Mouse (Mus musculus): ENCODE measurements around the gene Opcml. TPM values are rescaled to one million over a fixed set of nuclear protein-coding genes. Genes with fewer than 3 reads are reported as not detected.

Gene Opcml
- polyA plus RNA-seq, 1 experiment from 2014 or later, result 3.4 TPM

DNA sequence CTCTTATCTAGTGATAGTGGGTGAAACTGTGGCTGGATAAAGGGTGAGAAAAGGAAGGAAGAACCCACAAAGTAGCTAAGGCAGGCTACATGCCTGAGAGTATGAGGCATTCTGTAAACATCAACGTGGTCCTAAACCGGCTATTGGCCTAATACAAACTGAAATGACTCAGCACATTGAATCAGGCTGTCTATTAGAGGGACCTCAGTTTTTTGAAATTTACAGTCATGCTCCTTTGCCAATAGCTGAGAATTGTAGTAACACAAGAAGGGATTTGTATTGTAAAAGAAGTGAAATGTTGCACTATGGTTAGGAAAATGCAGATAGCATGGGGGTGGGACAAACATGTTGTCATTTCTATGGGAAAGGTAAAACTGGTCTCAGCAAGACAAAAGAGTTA lies 10.4 kb downstream of the Opcml start:
- Histone ChIP-seq H3K4me3 (replicated peaks) (no peak overlapping the region), H3K27me3 (replicated peaks) (no peaks in the 10 kb centered on the region), H3K9me3 (no peaks in the 10 kb centered on the region), H3K4me1 (replicated peaks) (no peaks in the 10 kb centered on the region), H3K4me2 (replicated peaks) (no peak overlapping the region), H3K9ac (no peak overlapping the region), H3K36me3 (no peaks in the 10 kb centered on the region), H3K27ac (no peak overlapping the region)
- ATAC-seq, result no peak
- 76% methylated on average over 2 of the region's 2 CpGs for WGBS

DNA sequence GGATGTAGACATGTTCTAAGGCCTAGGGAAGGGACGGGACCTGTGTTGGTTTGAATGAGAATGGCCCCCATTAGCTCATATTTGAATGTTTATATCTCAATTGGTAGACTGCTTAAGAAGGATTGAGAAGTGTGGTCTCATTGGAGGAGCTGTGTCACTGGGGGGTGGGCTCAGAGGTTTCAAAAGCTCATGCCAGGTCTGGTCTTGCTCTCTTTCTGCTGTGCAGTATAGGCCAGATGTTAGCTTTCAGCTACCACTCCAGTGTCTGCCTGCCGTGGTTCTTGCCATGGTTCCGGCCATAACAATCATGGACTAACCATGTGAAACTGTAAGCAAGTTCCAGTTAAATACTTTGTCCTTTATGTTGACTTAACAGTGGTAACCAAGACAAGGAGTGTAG lies 11.2 kb downstream of the Opcml start:
- WGBS, result 80% methylated on average over 3 of the region's 3 CpGs
- no peak overlapping the region for H3K4me3 ChIP-seq (replicated peaks)
- no peaks in the 10 kb centered on the region for H3K27me3 ChIP-seq (replicated peaks)

DNA sequence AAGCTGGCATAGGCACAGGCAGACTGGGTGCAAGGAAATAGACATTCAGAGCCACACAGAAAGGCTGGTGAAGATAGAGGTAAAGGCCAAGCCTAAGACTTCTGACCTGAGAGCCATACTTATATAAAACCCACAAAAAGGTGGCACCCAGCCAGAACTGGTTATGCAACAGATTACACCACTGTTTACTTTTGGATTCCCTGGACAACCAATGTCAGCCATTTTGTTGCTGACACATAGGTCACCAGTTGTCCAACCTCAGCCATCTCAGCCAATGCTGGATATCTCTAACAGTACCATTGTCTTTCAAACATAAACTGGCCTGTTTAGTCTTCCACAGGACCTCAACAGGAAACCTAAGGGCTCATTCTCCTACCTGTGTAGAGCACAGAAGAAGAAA lies 11.8 kb downstream of the Opcml start:
- H3K4me2 ChIP-seq (replicated peaks), result no peak overlapping the region

More for the DNA sequence above, 11.2 kb downstream of the Opcml start:
- Histone ChIP-seq H3K9ac (no peak overlapping the region), H3K36me3 (no peaks in the 10 kb centered on the region), H3K4me1 (replicated peaks) (no peaks in the 10 kb centered on the region), H3K27ac (no peak overlapping the region), H3K9me3 (no peaks in the 10 kb centered on the region), H3K4me2 (replicated peaks) (no peak overlapping the region)
- ATAC-seq, result no peak

DNA sequence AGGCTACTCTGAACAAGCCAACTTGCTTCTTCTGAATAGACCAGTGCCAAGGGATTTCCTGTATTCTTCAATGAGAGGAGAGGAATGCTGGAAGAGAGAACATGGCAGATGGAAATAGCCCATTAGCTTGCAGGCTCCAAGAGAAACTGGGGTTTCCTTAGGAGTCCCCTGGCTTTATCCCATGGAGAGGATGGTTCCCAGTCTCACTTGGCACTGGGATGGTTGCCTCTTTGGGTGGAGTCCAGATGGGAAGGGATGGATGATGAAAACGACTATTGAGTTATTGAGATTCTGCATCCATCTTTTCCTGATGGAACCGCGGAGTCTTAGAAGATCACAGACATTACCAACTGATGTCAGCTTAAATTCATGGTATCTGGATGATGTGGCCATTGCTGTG lies 13.9 kb downstream of the Opcml start:
- no peak overlapping the region for H3K4me3 ChIP-seq (replicated peaks)
- H3K9me3 ChIP-seq, result no peaks in the 10 kb centered on the region
- H3K36me3 ChIP-seq, result no peaks in the 10 kb centered on the region
- 89% methylated on average over 3 of the region's 3 CpGs for WGBS
- H3K4me2 ChIP-seq (replicated peaks), result no peak overlapping the region
- no peak overlapping the region for H3K27ac ChIP-seq
- no peaks in the 10 kb centered on the region for H3K27me3 ChIP-seq (replicated peaks)
- no peak for ATAC-seq
- no peaks in the 10 kb centered on the region for H3K4me1 ChIP-seq (replicated peaks)
- H3K9ac ChIP-seq, result no peak overlapping the region

More for the DNA sequence above, 11.8 kb downstream of the Opcml start:
- H3K9ac ChIP-seq, result no peak overlapping the region
- H3K9me3 ChIP-seq, result no peaks in the 10 kb centered on the region
- no peak for ATAC-seq
- H3K27me3 ChIP-seq (replicated peaks), result no peaks in the 10 kb centered on the region
- no peaks in the 10 kb centered on the region for H3K36me3 ChIP-seq
- no peaks in the 10 kb centered on the region for H3K4me1 ChIP-seq (replicated peaks)
- H3K4me3 ChIP-seq (replicated peaks), result no peak overlapping the region
- H3K27ac ChIP-seq, result no peak overlapping the region

DNA sequence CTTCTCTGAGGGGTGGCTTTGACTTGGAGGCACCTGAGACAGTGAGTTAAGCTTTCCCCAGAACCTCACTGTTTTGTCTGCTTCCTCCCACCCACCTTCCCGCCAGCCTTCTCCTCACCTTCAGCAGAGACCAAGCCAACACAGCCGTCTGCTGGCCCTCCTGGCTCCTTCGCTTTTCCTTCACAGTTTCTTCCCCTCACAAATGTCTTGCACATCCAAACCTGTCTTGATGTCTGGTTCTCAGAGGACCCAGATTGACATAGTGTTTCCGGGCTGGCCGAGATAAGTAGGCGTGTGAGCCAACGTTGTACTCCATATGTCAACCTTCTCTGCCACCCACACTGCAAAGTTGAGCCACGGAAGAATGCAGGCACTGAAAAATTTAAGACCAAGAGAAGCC lies 19.2 kb downstream of the Opcml start:
- Histone ChIP-seq H3K9me3 (no peaks in the 10 kb centered on the region), H3K4me1 (replicated peaks) (no peaks in the 10 kb centered on the region), H3K4me2 (replicated peaks) (no peak overlapping the region), H3K9ac (no peak overlapping the region), H3K4me3 (replicated peaks) (no peak overlapping the region), H3K27me3 (replicated peaks) (no peaks in the 10 kb centered on the region), H3K36me3 (no peaks in the 10 kb centered on the region), H3K27ac (no peak overlapping the region)
- no peak for ATAC-seq
- 84% methylated on average over 8 of the region's 8 CpGs for WGBS

DNA sequence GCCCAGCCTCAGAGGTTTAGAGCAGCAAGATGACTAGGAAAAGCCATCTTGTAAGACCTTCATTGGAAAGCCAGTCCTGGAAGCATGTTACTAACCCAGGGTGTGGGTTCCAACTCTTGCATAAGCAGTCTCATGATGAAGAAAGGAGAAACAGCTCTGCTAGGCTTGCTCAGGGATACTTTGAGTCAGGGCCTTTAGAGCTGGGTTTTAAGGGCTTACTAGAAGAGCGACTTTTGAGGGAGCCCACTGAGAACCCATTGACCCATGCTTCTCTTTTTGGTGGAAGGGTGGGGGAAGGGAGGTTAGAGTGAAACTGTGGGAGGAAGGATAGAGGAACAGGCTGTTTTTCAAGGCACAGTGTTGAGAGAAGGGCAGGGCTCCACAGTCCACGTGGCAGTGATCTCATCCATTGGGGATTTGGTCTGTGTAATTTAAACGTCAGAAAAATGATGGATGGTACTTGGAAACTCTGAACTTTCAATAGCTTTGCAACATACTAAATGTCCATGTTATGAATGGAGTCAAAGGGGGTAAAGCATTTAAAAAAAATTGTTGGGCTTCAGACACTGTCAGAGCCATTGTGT lies 22.7 kb downstream of the Opcml start:
- ATAC-seq, result peak; percentile 62
- no peaks in the 10 kb centered on the region for H3K36me3 ChIP-seq
- no peak overlapping the region for H3K27ac ChIP-seq

DNA sequence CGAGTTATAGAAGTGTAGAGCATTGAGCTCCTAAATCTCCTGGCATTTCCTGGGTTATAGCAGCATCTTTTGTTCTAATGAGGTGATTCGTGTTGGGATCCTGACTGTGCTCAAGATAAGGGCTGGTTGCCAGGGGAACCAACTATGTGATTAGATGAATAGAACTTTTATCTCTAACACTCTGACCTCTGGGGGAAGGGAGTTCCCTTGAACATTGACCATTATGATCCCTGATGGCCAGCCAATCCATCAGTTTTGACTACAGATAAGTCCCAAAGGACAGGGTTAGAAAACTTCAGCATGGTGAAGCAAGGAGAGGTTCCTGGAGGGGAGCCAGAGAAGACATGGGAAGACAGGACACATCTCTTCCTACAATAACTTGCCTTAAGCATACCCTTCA lies 23.6 kb downstream of the Opcml start:
- Histone ChIP-seq H3K4me1 (replicated peaks) (no peaks in the 10 kb centered on the region), H3K27me3 (replicated peaks) (no peaks in the 10 kb centered on the region)
- WGBS, result 12% methylated on average over 2 of the region's 2 CpGs

More for the DNA sequence above, 22.7 kb downstream of the Opcml start:
- H3K9me3 ChIP-seq, result no peaks in the 10 kb centered on the region
- no peak overlapping the region for H3K4me3 ChIP-seq (replicated peaks)
- 19% methylated on average over 3 of the region's 3 CpGs for WGBS
- no peaks in the 10 kb centered on the region for H3K27me3 ChIP-seq (replicated peaks)
- H3K9ac ChIP-seq, result no peak overlapping the region
- H3K4me2 ChIP-seq (replicated peaks), result no peak overlapping the region
- no peaks in the 10 kb centered on the region for H3K4me1 ChIP-seq (replicated peaks)

DNA sequence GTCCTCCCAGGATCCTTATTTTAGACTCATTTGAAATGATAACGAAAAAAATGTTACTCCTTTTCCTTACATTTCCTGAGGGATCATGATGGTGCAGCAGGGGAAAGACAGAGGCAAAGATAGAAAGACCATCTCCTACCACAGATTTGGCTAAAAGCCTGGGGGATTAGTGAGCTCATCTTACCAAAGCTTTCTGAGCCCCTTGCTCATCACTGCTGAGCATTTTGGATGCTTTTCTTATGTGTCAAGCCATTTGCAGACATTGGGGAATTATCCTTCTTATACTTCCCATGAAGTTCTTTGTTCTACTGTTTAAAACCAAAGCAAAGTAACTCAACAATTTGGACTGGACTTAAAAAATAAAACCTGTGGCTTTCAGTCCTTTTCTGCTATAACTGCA lies 30.6 kb downstream of the Opcml start:
- Histone ChIP-seq H3K36me3 (no peaks in the 10 kb centered on the region), H3K27me3 (replicated peaks) (no peaks in the 10 kb centered on the region), H3K9me3 (no peaks in the 10 kb centered on the region), H3K4me2 (replicated peaks) (no peak overlapping the region), H3K27ac (no peak overlapping the region), H3K4me1 (replicated peaks) (no peaks in the 10 kb centered on the region), H3K9ac (no peak overlapping the region), H3K4me3 (replicated peaks) (no peak overlapping the region)
- no peak for ATAC-seq
- 65% methylated on average over 1 of the region's 1 CpGs for WGBS

More for the DNA sequence above, 23.6 kb downstream of the Opcml start:
- no peaks in the 10 kb centered on the region for H3K9me3 ChIP-seq
- H3K4me2 ChIP-seq (replicated peaks), result no peak overlapping the region
- H3K9ac ChIP-seq, result no peak overlapping the region
- no peak for ATAC-seq
- H3K27ac ChIP-seq, result no peak overlapping the region
- no peaks in the 10 kb centered on the region for H3K36me3 ChIP-seq
- H3K4me3 ChIP-seq (replicated peaks), result no peak overlapping the region

DNA sequence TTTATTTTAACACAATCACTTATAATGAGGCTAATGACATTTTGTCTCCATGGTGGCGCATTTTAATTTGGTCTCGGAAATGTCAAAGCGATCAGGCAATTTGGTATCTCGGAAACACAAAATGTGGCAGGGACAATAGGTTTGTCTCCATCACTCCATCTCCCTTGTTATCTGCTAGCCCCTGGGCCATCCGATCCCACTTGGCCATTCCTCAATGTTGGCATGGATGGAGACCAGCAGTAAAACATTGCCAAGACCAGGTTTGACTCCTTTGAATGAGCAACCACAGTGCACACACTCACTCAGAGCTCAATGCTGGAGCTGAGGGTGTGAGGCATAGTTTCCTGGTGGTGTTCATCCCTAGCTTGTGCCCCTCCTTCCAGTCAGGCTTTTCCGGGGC lies 32.1 kb downstream of the Opcml start:
- Histone ChIP-seq H3K9me3 (no peaks in the 10 kb centered on the region), H3K4me2 (replicated peaks) (no peak overlapping the region), H3K27me3 (replicated peaks) (no peaks in the 10 kb centered on the region), H3K27ac (no peak overlapping the region), H3K9ac (no peak overlapping the region), H3K36me3 (no peaks in the 10 kb centered on the region), H3K4me1 (replicated peaks) (no peaks in the 10 kb centered on the region), H3K4me3 (replicated peaks) (no peak overlapping the region)
- WGBS, result 93% methylated on average over 6 of the region's 6 CpGs
- no peak for ATAC-seq

DNA sequence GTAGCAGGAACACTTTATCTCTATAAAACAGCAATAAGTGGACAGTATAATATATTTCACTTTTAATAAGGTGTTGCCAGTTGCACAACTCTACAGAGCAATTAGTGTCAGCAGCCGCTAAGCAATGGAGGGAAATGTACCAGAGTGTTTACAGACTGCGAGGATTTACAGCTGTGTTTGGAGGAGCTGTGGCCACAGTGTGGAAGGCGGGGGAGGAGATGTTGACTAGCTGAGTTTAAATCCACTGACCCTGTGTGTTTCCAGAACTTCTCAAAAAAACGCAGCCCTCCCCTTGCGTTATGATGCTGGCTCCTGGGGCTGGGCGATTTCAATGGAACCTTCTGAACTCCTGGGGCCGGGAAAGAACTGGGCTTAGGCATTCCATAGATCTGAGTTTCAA lies 33.8 kb downstream of the Opcml start:
- no peak overlapping the region for H3K27ac ChIP-seq
- H3K4me3 ChIP-seq (replicated peaks), result no peak overlapping the region
- H3K9me3 ChIP-seq, result no peaks in the 10 kb centered on the region
- no peaks in the 10 kb centered on the region for H3K36me3 ChIP-seq
- WGBS, result 29% methylated on average over 7 of the region's 7 CpGs
- no peaks in the 10 kb centered on the region for H3K4me1 ChIP-seq (replicated peaks)
- no peak for ATAC-seq
- no peaks in the 10 kb centered on the region for H3K27me3 ChIP-seq (replicated peaks)
- H3K4me2 ChIP-seq (replicated peaks), result no peak overlapping the region
- no peak overlapping the region for H3K9ac ChIP-seq

DNA sequence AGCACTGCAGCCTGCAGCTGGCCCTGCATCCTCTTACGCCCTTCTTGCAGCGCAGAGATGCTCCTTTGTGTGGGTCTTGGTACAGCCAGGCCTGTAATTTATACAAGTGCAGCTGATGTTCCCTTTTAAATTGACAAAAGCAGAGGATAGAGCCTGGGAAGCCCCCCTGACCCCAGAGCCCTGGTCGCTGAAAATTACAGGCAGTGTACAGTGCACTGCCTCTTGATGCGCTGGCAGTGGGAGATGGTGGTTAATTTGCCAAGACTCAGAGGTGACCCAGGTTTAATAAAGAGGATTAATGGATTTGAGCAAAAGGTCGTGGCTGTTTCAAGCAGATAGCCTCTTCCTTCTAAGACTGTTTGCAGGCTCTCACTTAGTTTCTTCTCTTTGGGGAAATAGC lies 39.9 kb downstream of the Opcml start:
- H3K4me1 ChIP-seq (replicated peaks), result no peaks in the 10 kb centered on the region
- H3K4me2 ChIP-seq (replicated peaks), result no peak overlapping the region
- no peaks in the 10 kb centered on the region for H3K9me3 ChIP-seq
- 51% methylated on average over 5 of the region's 5 CpGs for WGBS
- no peaks in the 10 kb centered on the region for H3K36me3 ChIP-seq
- H3K9ac ChIP-seq, result no peak overlapping the region
- no peak overlapping the region for H3K4me3 ChIP-seq (replicated peaks)
- no peaks in the 10 kb centered on the region for H3K27me3 ChIP-seq (replicated peaks)
- no peak for ATAC-seq
- no peak overlapping the region for H3K27ac ChIP-seq

DNA sequence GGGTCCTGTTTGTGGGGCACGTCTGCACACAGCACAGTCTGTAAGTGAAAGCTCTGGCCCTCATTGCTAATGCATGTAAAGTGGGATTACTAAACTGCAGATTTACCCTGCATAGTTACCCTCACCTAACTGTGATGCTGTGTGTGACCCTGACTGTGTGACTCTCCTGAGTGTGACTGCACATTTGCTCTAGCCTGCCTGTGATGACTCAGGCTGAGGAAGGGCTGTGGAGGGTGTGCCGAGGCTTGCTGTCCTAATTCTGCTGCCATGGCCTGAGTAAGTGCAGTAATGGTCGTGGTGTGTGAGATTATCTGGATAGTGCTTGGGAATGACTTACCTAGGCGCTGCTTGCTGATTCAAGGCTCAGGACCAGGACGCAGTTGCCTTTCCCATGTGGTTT lies 52.2 kb downstream of the Opcml start:
- no peaks in the 10 kb centered on the region for H3K27me3 ChIP-seq (replicated peaks)
- no peaks in the 10 kb centered on the region for H3K36me3 ChIP-seq
- 71% methylated on average over 5 of the region's 5 CpGs for WGBS
- ATAC-seq, result no peak
- H3K4me3 ChIP-seq (replicated peaks), result no peak overlapping the region
- no peak overlapping the region for H3K9ac ChIP-seq
- no peak overlapping the region for H3K27ac ChIP-seq
- H3K9me3 ChIP-seq, result no peaks in the 10 kb centered on the region
- no peaks in the 10 kb centered on the region for H3K4me1 ChIP-seq (replicated peaks)
- no peak overlapping the region for H3K4me2 ChIP-seq (replicated peaks)

DNA sequence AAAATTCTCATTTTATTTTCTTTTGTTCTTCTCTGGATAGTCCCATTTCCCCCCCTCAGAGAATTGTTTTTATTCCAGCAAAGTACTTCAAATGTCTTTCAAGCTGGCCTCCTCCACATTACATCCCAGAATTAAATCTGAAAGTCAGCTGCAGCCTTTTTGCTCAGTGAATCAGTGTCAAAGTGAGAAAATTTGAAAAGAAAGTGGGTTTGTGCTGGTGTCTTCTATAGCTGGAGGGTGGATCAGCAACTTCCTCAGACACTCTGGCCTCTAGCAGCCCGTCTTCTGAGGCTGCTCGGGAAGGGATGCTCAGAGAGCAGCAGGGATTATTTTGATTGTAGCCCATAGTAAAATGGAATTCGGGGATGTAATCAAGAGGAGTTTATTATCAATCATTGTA lies 81.0 kb downstream of the Opcml start:
- Histone ChIP-seq H3K4me1 (replicated peaks) (no peaks in the 10 kb centered on the region), H3K9me3 (no peaks in the 10 kb centered on the region), H3K36me3 (no peaks in the 10 kb centered on the region), H3K4me3 (replicated peaks) (no peak overlapping the region), H3K27ac (no peak overlapping the region), H3K9ac (no peak overlapping the region), H3K27me3 (replicated peaks) (no peaks in the 10 kb centered on the region), H3K4me2 (replicated peaks) (no peak overlapping the region)
- 64% methylated on average over 3 of the region's 3 CpGs for WGBS
- no peak for ATAC-seq
